Mouse (Mus musculus): ENCODE measurements at regions not wholly inside any gene's neighbourhood (a gene's known extent, or its start where the extent isn't known, plus 50 kb on each side); places are given as distances from the start of the nearest gene placed in this dataset.
A peak's percentile ranks its signal among the peaks of the same experiment; 100 is the strongest.

- peak; percentile 13 to 20 for DNase-seq (ENCODE audit: low spot score in 2 of 2)
Measured at GRCm38 (mm10) chr14:81957234-81957633, 1973.4 kb downstream of the Olfm4 start.

GRCm38 (mm10) chr14:81987806-81988205, 2003.9 kb downstream of the Olfm4 start:
- DNase-seq (ENCODE audit: low spot score in 2 of 2): no peak

DNA sequence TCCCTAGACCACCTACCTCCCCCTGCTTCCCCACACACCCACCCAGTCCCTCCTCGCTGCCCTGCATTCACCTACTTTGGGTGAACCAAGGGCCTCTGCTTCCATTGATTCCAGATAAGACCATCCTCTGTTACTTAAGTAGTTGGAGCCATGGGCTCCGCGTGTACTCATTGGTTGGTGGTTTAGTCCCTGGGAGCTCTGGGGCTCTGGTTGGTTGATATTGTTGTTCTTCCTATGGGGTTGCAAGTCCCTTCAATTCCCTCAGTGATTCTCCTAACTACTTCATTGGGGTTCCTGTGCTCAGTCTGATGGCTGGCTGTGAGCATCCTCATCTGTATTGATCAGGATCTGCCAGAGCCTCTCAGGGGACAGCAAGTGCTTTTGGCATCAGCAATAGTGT, 2004.5 kb downstream of the Olfm4 start:
- DNase-seq (ENCODE audit: low spot score in 2 of 2): no peak

- DNase-seq (ENCODE audit: low spot score in 2 of 2): no peak
Measured at GRCm38 (mm10) chr14:82002790-82003189, 2018.9 kb downstream of the Olfm4 start.

GRCm38 (mm10) chr14:82014726-82015125, 2030.8 kb downstream of the Olfm4 start:
- DNase-seq (ENCODE audit: low spot score in 2 of 2): peak in 1 of 2 experiments; percentile 7

Data from layer of hippocampus, adult 8-10 months (tissue).